Mouse (Mus musculus) hindbrain, embryonic 16.5 days (tissue): ENCODE data around the gene Cars2. TPM values are rescaled to one million over a fixed set of nuclear protein-coding genes. Genes with fewer than 3 reads are reported as not detected.
"Not testable (repeated sequence)": the region's sequence is repeated elsewhere in the genome, so short reads cannot be mapped to it uniquely, and the experiment has no call there.

ENCODE experiments used
- ATAC-seq: fragments of 200-750 bp; cut with Nextera tagmentation; 2 replicates; pipeline ENCODE4 v1.8.0; 2017; ENCODE audit warnings: moderate TSS enrichment, moderate library complexity
- H3K27ac ChIP-seq: fragments of 300-500 bp; sonication (generic); 2 replicates; pipeline ENCODE4 v1.5.1; 2014; ENCODE audit warnings: low read depth, mild to moderate bottlenecking, control low read depth, low read length, moderate library complexity
- H3K27me3 ChIP-seq: fragments of 300-500 bp; sonication (generic); replicated peaks from 2 replicates; pipeline ENCODE4 v1.6.1; 2014; ENCODE audit warnings: low read length; ENCODE audit not compliant: control insufficient read depth, insufficient read depth
- H3K36me3 ChIP-seq: fragments of 300-500 bp; sonication (generic); 2 replicates; pipeline ENCODE4 v1.6.1; 2014; ENCODE audit warnings: mild to moderate bottlenecking, low read length, moderate library complexity, mixed read lengths; ENCODE audit not compliant: control insufficient read depth, insufficient read depth
- H3K4me1 ChIP-seq: fragments of 300-500 bp; sonication (generic); 2 replicates; pipeline ENCODE4 v1.6.1; 2014; ENCODE audit warnings: low read depth, low read length; ENCODE audit not compliant: control insufficient read depth, insufficient read depth
- H3K4me2 ChIP-seq: fragments of 300-500 bp; sonication (generic); 2 replicates; pipeline ENCODE4 v1.6.1; 2014; ENCODE audit warnings: mild to moderate bottlenecking, low read length, control low read depth, moderate library complexity
- H3K4me3 ChIP-seq: fragments of 300-500 bp; sonication (generic); 2 replicates; pipeline ENCODE4 v1.5.1; 2014; ENCODE audit warnings: mild to moderate bottlenecking, low read length, control low read depth, moderate library complexity
- H3K9ac ChIP-seq: fragments of 300-500 bp; sonication (generic); 2 replicates; pipeline ENCODE4 v1.6.1; 2014; ENCODE audit warnings: low read depth, mild to moderate bottlenecking, control low read depth, low read length, moderate library complexity
- H3K9me3 ChIP-seq: fragments of 300-500 bp; sonication (generic); 2 replicates; pipeline ENCODE4 v1.6.1; 2014; ENCODE audit warnings: mild to moderate bottlenecking, low read length, moderate library complexity; ENCODE audit not compliant: control insufficient read depth
- WGBS: fragments of 180-500 bp; shearing (Covaris S2); extraction: QIAGEN DNeasy Blood & Tissue Kit; methylation state at CpG from one replicate; pipeline ENCODE4 v1.1.7; 2014; 5-methylcytosine and 5-hydroxymethylcytosine counted together
- polyA plus RNA-seq: library from polyadenylated mRNA; unstranded; fragments of >200 nt; fragmentation: Nextera tagmentation; extraction: Ambion mirVana; gene quantifications from 2 replicates; pipeline ENCODE4 v1.2.1, GENCODE M21; 2015

Gene Cars2
- polyA plus RNA-seq, 1 experiment from 2014 or later, result 25.2 TPM

GRCm38 (mm10) chr8:11572428-11572827, 21.8 kb upstream of the Cars2 start:
- H3K27me3 ChIP-seq, result no peaks in the 10 kb centered on the region
- 80% methylated on average over 6 of the region's 6 CpGs for WGBS
- no peak overlapping the region for H3K27ac ChIP-seq
- H3K9ac ChIP-seq, result no peak overlapping the region
- no peaks in the 10 kb centered on the region for H3K36me3 ChIP-seq
- no peak overlapping the region for H3K4me3 ChIP-seq
- ATAC-seq, result no peak
- H3K4me2 ChIP-seq, result no peak overlapping the region
- no peaks in the 10 kb centered on the region for H3K4me1 ChIP-seq
- no peaks in the 10 kb centered on the region for H3K9me3 ChIP-seq

DNA sequence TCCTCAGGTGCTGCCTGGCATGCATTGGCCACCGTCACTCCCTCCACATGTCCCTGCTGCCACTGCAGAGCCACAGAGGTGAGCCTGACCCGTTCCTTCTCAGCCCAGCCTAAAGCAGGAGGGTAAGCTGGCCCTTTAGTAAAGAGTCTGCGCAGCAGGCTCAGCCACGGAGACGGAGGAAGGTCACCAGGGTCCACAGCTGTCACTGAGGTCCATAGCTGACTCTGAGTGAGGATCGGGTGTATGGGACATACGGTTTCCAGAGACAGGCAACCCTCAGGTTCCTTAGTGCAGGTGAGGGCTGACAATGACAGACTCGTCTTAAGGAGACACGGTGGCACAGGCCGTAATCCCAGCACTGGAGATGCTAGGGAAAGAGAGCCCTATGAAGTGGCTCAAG, 21.4 kb upstream of the Cars2 start:
- no peak overlapping the region for H3K4me3 ChIP-seq
- no peak for ATAC-seq
- H3K27me3 ChIP-seq, result no peaks in the 10 kb centered on the region
- H3K27ac ChIP-seq, result no peak overlapping the region
- H3K4me2 ChIP-seq, result no peak overlapping the region
- H3K36me3 ChIP-seq, result peaks cover 2% of the 10 kb centered on the region; the same call in 1 of the 2 replicates
- H3K4me1 ChIP-seq, result no peaks in the 10 kb centered on the region
- no peaks in the 10 kb centered on the region for H3K9me3 ChIP-seq
- no peak overlapping the region for H3K9ac ChIP-seq
- WGBS, result 86% methylated on average over 10 of the region's 10 CpGs

DNA sequence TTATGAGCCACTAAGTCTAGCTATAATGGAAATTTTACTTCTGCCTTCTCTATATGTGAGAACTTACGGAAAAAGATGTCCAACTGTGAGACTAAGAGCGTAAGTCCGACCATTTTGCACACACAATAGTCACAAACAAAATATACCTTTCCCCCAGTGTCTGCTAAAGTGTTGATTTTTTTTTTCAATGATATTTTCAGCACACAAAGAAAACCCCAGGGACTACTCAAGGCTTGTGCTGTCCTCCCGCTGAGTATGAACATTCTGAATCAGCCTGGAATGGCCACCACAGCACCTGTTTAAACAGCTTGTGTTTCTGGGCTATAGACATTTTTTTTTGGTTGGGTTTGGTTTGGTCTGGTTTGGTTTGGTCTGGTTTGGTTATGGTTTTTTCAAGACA, 20.2 kb upstream of the Cars2 start:
- WGBS, result 91% methylated on average over 4 of the region's 4 CpGs
- no peak overlapping the region for H3K9ac ChIP-seq
- H3K27ac ChIP-seq, result no peak overlapping the region
- H3K4me3 ChIP-seq, result no peak overlapping the region
- peaks cover 4% of the 10 kb centered on the region; the same call in 1 of the 2 replicates for H3K36me3 ChIP-seq
- no peak for ATAC-seq
- no peak overlapping the region for H3K4me2 ChIP-seq
- no peaks in the 10 kb centered on the region for H3K4me1 ChIP-seq
- no peaks in the 10 kb centered on the region for H3K27me3 ChIP-seq
- no peaks in the 10 kb centered on the region for H3K9me3 ChIP-seq

- ATAC-seq, result no peak
- WGBS, result 89% methylated on average over 22 of the region's 22 CpGs
Measured at GRCm38 (mm10) chr8:11569260-11570097, 18.9 kb upstream of the Cars2 start.

DNA sequence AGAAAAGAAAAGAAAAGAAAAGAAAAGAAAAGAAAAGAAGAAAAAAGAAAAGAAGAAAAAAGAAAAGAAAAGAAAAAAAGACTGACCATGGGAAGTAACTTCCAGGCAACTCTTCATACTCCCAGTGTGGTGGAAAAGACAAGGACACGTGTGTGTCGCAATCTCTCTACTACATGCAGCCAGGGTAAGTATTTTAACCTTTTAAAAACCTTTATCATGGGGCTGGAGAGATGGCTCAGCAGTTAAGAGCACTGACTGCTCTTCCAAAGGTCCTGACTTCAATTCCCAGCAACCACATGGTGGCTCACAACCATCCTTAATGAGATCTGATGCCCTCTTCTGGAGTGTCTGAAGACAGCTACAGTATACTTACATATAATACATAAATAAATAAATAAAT, 17.6 kb upstream of the Cars2 start:
- H3K36me3 ChIP-seq, result peaks cover 16% of the 10 kb centered on the region
- H3K4me2 ChIP-seq, H3K9me3 ChIP-seq, H3K27ac ChIP-seq, H3K4me3 ChIP-seq, H3K27me3 ChIP-seq, H3K4me1 ChIP-seq, ATAC-seq, H3K9ac ChIP-seq: not testable (repeated sequence)
- WGBS, result 95% methylated on average over 2 of the region's 2 CpGs

More at GRCm38 (mm10) chr8:11569260-11570097, 18.9 kb upstream of the Cars2 start:
- Histone ChIP-seq H3K4me2 (no peak overlapping the region), H3K9ac (no peak overlapping the region), H3K4me1 (no peaks in the 10 kb centered on the region; the same call in 1 of the 2 replicates), H3K4me3 (no peak overlapping the region), H3K36me3 (peaks cover 6% of the 10 kb centered on the region; the same call in 1 of the 2 replicates), H3K27ac (no peak overlapping the region), H3K27me3 (no peaks in the 10 kb centered on the region), H3K9me3 (peaks cover 2% of the 10 kb centered on the region; the same call in 1 of the 2 replicates)

DNA sequence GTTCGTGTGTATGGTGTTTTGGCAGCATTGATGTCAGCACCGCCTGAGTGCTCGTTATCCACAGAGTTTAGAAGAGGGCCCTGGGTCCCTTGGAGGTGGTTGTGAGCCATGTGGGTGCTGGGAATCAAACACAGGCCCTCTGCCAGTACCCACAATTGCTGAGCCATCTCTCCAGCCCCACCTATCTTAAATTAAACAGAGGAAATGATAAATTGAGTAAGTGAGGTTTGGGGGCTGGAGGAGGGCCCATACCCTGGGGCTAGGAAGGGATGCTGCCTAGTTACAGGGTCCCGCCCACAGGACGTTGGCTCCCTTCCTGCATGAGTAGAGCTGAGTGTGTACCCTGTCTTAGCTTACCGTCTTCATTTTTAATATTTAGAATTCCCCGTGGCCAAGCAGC, 14.1 kb upstream of the Cars2 start:
- WGBS, result 93% methylated on average over 7 of the region's 7 CpGs

GRCm38 (mm10) chr8:11564236-11564635, 13.7 kb upstream of the Cars2 start:
- H3K9me3 ChIP-seq, result peaks cover 2% of the 10 kb centered on the region; the same call in 1 of the 2 replicates
- H3K4me2 ChIP-seq, result no peak overlapping the region
- H3K4me1 ChIP-seq, result peaks cover 5% of the 10 kb centered on the region
- no peaks in the 10 kb centered on the region for H3K27me3 ChIP-seq
- no peak overlapping the region for H3K4me3 ChIP-seq
- no peak for ATAC-seq
- no peak overlapping the region for H3K9ac ChIP-seq
- WGBS, result 87% methylated on average over 5 of the region's 5 CpGs
- no peak overlapping the region for H3K27ac ChIP-seq
- peaks cover 24% of the 10 kb centered on the region for H3K36me3 ChIP-seq

More for the DNA sequence above, 14.1 kb upstream of the Cars2 start:
- no peak overlapping the region for H3K9ac ChIP-seq
- no peak overlapping the region for H3K27ac ChIP-seq
- no peaks in the 10 kb centered on the region for H3K27me3 ChIP-seq
- H3K4me2 ChIP-seq, result no peak overlapping the region
- peaks cover 2% of the 10 kb centered on the region; the same call in 1 of the 2 replicates for H3K9me3 ChIP-seq
- peaks cover 24% of the 10 kb centered on the region for H3K36me3 ChIP-seq
- no peak for ATAC-seq
- H3K4me1 ChIP-seq, result no peaks in the 10 kb centered on the region; the same call in 1 of the 2 replicates
- H3K4me3 ChIP-seq, result no peak overlapping the region

DNA sequence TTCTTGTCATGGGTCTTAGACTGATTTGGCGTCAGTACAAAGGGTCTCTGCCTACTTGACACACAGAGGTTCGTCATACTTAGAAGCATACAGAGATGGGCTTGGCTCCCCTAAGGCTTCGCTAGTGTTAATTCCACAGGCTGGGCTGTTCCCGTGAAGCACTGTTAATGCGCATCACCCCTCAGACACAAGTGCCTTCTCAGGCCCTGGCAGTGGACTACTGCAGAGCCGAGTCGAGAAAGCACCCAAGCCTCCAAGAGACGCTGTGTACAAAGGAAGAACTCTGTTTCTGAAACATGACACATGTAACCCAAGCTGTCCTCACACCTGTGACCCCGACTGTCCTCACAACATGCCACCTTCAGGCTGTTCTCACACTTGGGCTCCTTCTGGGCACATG, 9.6 kb upstream of the Cars2 start:
- WGBS, result 81% methylated on average over 9 of the region's 9 CpGs
- no peak for ATAC-seq
- no peak overlapping the region for H3K9ac ChIP-seq
- H3K9me3 ChIP-seq, result peaks cover 2% of the 10 kb centered on the region; the same call in 1 of the 2 replicates
- H3K4me1 ChIP-seq, result peaks cover 11% of the 10 kb centered on the region
- H3K27me3 ChIP-seq, result no peaks in the 10 kb centered on the region
- H3K4me3 ChIP-seq, result no peak overlapping the region
- H3K4me2 ChIP-seq, result no peak overlapping the region
- no peak overlapping the region for H3K27ac ChIP-seq
- H3K36me3 ChIP-seq, result peaks cover 20% of the 10 kb centered on the region

DNA sequence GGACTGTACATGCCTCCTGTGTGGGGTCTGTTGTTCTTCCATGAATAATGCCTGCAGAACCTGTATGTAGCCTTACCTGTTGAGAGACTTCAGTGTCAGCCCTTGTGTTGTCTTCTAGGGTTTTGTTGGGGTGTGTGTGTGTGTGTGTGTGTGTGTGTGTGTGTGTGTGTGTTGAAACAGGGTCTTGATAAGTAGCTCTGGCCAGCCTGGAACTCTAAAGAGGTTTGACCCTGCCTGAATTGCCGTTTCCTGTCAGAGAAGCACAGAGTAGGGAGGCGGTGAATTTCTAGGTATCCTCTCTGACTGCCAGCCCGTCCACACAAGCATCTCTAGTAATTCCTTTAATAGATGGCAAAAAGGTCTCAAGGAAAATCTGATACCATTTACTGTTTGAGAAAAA, 8.9 kb upstream of the Cars2 start:
- H3K36me3 ChIP-seq, result peaks cover 18% of the 10 kb centered on the region
- no peak for ATAC-seq
- no peaks in the 10 kb centered on the region for H3K27me3 ChIP-seq
- H3K9me3 ChIP-seq, result no peaks in the 10 kb centered on the region
- peaks cover 13% of the 10 kb centered on the region for H3K4me1 ChIP-seq
- no peak overlapping the region for H3K4me2 ChIP-seq
- WGBS, result 84% methylated on average over 3 of the region's 3 CpGs
- no peak overlapping the region for H3K9ac ChIP-seq
- no peak overlapping the region for H3K27ac ChIP-seq
- no peak overlapping the region for H3K4me3 ChIP-seq
